Mouse (Mus musculus) adrenal gland (tissue): ENCODE measurements around the gene Stim1.
"Not testable (repeated sequence)": the region's sequence is repeated elsewhere in the genome, so short reads cannot be mapped to it uniquely, and the experiment has no call there.

Experiments used
- intact Hi-C: fragments of 180-260 bp; cut with DNase I; formaldehyde crosslinking; loops from one replicate; pipeline ENCODE4 v1.15.1; 2025

The Stim1 gene

GRCm38 (mm10) chr7:102353420-102353819 is 85.8 kb downstream of the Stim1 start:
- intact Hi-C loops, result no loop called here

GRCm38 (mm10) chr7:102358124-102358523 is 90.5 kb downstream of the Stim1 start:
- intact Hi-C loops, result no loop called here

DNA sequence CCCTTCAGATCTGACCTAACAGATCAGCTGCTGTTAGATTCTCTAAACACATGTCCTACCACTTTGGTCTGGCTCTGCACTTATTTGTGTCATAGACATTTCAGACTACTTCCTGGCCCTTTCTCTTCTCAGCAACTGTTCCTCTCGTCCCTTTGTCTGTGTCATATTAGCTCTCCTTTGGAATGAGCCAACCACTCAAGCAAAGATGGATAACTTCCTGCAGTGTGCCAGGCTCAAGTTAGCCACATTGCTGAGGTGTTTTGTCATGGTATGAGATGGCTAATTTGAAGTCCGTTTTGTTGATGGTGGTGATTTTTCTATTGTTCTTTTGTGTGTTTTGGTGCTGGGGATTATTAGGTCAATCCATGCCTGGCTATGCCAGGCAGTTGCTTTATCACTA is 93.7 kb downstream of the Stim1 start:
- intact Hi-C loops, result no loop called here

GRCm38 (mm10) chr7:102363853-102364252 is 96.2 kb downstream of the Stim1 start:
- intact Hi-C loops, result no loop called here

DNA sequence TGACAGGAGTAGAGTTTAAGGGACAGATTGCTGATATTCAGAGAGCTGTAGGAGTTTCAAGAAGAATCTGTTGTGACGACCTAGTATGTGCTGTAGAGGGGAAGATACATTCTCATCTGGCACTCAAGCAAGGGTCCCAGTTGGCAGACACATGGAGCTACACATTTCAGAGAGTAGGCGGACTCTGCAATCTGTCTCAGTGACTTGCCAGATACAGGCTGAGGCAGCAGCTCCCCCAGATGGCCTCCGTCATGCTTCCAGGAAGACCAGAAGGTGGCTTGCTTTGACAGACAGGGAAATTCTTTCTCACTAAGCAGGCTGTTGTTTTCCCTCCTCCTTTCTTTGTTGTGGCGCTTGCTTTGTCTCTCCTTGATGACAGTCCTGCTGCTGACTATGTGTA is 102.1 kb downstream of the Stim1 start:
- intact Hi-C loops, result no loop called here

GRCm38 (mm10) chr7:102370526-102370925 is 102.9 kb downstream of the Stim1 start:
- intact Hi-C loops, result no loop called here

GRCm38 (mm10) chr7:102373382-102374072 is 105.9 kb downstream of the Stim1 start:
- intact Hi-C loops, result no loop called here

DNA sequence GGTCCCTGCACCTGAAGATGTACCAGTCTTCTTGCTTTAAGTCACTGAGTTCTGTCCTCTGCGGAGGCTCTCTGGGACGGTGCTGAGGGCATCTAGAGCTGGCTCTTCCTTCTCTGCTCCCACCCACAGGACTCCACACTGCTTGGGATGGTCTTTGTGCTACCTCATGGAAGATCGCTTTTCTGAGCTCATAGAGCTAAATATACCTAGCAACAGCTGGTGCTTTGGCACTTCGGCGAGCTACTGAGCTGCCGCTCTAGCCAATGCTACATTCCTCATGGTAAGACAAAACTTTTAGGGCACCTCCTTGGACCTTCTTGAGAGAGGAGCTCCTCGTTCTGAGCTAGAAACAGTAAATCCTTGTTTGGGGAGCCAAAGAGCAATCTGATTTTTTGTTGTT is 115.6 kb downstream of the Stim1 start:
- intact Hi-C loops, result no loop called here

DNA sequence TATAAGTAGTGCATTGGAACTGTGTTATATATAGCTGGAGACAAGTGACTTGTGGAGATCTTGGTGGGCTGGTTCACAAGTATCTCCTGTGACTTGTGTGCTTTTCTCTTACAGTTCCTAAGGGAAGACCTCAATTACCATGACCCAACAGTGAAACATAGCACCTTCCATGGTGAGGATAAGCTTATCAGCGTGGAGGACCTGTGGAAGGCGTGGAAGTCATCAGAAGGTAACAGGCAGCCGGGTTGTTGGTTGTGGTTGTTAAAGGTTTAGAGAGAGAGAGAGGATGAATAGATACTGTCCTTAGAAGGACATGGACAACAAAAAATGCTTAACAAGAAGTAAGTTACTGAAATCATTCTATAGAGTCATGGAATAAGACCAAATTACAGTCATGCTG is 118.4 kb downstream of the Stim1 start:
- intact Hi-C loops, result no loop called here

- intact Hi-C loops, result no loop called here
Observed at GRCm38 (mm10) chr7:102389082-102389481, 121.5 kb downstream of the Stim1 start.

GRCm38 (mm10) chr7:102393898-102394297 is 126.3 kb downstream of the Stim1 start:
- intact Hi-C loops, result no loop called here

DNA sequence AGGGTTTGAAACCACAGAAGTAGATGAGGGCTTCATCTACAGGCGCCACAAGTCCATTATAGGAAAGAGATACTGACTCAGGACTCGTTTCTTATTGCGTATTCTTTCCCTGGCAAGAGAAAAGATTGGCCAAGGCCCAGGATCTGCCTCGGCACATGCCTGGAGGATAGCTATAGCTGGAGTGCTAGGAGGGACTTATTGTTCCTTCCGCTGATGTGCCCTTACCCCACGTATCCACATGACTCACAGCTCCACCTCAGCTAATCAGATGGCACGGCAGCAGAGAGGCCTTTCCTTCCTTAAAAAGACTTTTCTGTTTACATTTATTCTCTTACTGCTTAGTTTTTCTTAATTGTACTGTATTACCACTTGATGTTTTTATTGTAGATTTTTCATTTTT is 128.3 kb downstream of the Stim1 start:
- intact Hi-C loops, result no loop called here

DNA sequence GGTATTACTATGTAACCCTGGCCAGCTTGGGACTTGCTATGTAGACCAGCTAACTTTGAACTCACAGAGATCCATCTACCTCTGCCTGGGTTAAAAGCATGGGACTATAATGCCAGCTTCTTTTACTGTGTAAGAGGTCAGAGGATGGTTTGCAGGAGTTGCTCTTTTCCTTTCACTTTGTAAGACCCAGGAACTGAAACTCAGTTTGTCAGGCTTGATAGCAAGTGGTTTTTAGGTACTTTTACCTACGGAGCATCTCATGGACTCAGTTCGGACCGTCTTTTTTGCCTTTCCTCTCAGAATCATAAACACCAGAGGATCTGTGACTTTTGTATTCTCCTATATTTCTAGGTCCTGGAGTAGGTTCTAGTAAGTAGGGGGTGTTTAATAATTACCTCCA is 128.7 kb downstream of the Stim1 start:
- intact Hi-C loops, result no loop called here

- intact Hi-C loops, result no loop called here
Observed at GRCm38 (mm10) chr7:102399180-102399731, 131.7 kb downstream of the Stim1 start.

GRCm38 (mm10) chr7:102404118-102404517 is 136.5 kb downstream of the Stim1 start:
- intact Hi-C loops, result no loop called here

- intact Hi-C loops, result no loop called here
Observed at GRCm38 (mm10) chr7:102407440-102407839, 139.8 kb downstream of the Stim1 start.

DNA sequence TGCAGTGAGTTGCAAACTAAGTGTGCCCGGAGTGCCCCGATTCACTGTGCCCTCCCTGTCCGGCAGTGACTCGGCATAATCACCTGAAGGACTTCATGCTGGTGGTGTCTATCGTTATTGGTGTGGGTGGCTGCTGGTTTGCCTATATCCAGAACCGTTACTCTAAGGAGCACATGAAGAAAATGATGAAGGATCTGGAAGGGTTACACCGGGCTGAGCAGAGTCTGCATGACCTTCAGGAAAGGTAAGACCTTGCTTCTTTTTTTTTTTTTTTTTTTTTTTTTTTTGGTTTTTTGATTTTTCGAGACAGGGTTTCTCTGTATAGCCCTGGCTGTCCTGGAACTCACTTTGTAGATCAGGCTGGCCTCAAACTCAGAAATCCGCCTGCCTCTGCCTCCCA is 147.7 kb downstream of the Stim1 start:
- intact Hi-C loops, result not testable (repeated sequence)

- intact Hi-C loops, result no loop called here
Observed at GRCm38 (mm10) chr7:102415841-102416240, 148.2 kb downstream of the Stim1 start.

- intact Hi-C loops, result loop anchor here (1.0 kb wide), 1 partner anchor 150 kb away; the partner anchor contains the start of gene Stim1
Observed at GRCm38 (mm10) chr7:102417398-102417797, 149.8 kb downstream of the Stim1 start.

DNA sequence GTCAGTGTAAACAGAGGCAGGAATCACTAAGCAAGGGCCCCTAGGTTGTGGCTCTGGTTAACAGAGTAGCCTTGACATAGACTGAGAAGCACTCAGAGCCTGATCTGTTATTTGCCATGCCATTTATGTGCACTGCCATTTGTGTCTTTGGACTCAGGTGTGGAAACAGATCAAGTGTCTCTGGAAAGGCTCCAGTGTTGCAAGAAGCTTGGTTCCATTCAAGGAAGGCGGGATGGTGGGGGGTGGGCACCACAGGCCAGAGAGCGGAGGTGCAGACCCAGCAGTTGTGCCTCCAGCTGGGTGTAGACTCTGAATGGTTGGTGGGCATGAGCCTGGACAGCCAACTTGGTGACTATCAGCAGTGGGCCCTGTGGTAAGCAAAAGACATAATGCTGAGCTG is 154.4 kb downstream of the Stim1 start:
- intact Hi-C loops, result no loop called here

GRCm38 (mm10) chr7:102425933-102426685 is 158.5 kb downstream of the Stim1 start:
- intact Hi-C loops, result no loop called here

GRCm38 (mm10) chr7:102434344-102434743 is 166.7 kb downstream of the Stim1 start:
- intact Hi-C loops, result no loop called here
